Mouse (Mus musculus) kidney, embryonic 15.5 days (tissue): Measurements from ENCODE around the gene Ptpn6. TPM values are rescaled to one million over a fixed set of nuclear protein-coding genes. Genes with fewer than 3 reads are reported as not detected.

ENCODE experiments used
- ATAC-seq: fragments of 200-750 bp; cut with Nextera tagmentation; replicated peaks from 2 replicates; pipeline ENCODE4 v1.8.0; 2017; ENCODE audit warnings: moderate TSS enrichment; ENCODE audit not compliant: low FRiP score
- H3K27ac ChIP-seq: fragments of 300-500 bp; sonication (generic); 2 replicates; pipeline ENCODE4 v1.5.1; 2015; ENCODE audit warnings: mild to moderate bottlenecking, inconsistent platforms
- H3K27me3 ChIP-seq: fragments of 300-500 bp; sonication (generic); 2 replicates; pipeline ENCODE4 v1.6.1; 2015; ENCODE audit warnings: inconsistent platforms
- H3K36me3 ChIP-seq: fragments of 300-500 bp; sonication (generic); 2 replicates; pipeline ENCODE4 v1.6.1; 2015; ENCODE audit warnings: inconsistent platforms
- H3K4me1 ChIP-seq: fragments of 300-500 bp; sonication (generic); 2 replicates; pipeline ENCODE4 v1.6.1; 2015; ENCODE audit warnings: inconsistent platforms
- H3K4me2 ChIP-seq: fragments of 300-500 bp; sonication (generic); 2 replicates; pipeline ENCODE4 v1.6.1; 2015; ENCODE audit warnings: moderate library complexity, mild to moderate bottlenecking, inconsistent platforms
- H3K4me3 ChIP-seq: fragments of 300-500 bp; sonication (generic); replicated peaks from 2 replicates; pipeline ENCODE4 v1.5.1; 2015; ENCODE audit warnings: mild to moderate bottlenecking, inconsistent platforms
- H3K9ac ChIP-seq: fragments of 300-500 bp; sonication (generic); 2 replicates; pipeline ENCODE4 v1.6.1; 2015; ENCODE audit warnings: mild to moderate bottlenecking, inconsistent platforms
- H3K9me3 ChIP-seq: fragments of 300-500 bp; sonication (generic); replicated peaks from 2 replicates; pipeline ENCODE4 v1.6.1; 2016; ENCODE audit warnings: inconsistent platforms
- WGBS: fragments of 180-500 bp; shearing (Covaris S2); methylation state at CpG from one replicate; pipeline ENCODE4 v1.1.7; 2015; ENCODE audit warnings: mixed read lengths; 5-methylcytosine and 5-hydroxymethylcytosine counted together
- polyA plus RNA-seq: library from polyadenylated mRNA; unstranded; fragments of >200 nt; fragmentation: Nextera tagmentation; extraction: Ambion mirVana; gene quantifications from 2 replicates; pipeline ENCODE4 v1.2.1, GENCODE M21; 2015

Ptpn6 gene
- polyA plus RNA-seq, 1 experiment from 2014 or later, result 13.3 TPM

DNA sequence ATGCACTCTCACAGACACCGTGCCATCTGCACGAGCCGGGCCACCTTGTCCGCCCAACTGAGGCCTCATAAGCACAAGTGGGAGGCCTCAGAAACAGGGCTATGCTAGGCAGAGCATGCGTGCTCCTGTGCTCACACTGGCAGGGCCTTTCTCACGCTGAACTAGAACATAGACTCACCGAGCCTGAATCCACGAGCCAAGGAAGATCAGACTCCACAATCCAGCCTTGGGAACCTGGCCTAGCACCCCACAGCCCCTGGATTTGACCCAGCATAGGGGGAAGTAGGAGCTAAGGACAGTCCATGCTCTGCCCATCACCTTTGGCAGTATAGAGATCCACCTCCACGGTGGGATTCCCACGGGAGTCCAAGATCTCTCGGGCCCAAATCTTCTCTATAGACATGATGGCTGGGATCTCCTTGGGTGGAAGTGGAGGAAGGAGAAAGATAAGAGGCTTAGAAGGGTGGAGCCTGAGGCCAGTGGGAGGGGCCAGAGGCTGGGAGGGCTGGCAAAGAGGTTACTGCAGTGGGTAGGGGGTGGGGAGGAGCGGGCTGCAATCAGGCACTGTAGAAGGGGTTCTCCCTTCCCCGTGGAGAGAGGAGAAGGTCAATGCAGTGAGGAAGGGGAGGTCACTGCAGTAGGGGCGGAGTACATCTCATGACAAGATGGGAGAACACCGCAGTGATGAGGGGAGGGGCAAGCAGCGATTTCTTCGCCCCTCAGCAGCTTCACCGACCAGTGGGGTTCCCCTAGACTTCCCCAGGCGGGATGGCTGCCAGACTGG is 29.6 kb upstream of the Ptpn6 start:
- WGBS, result 21% methylated on average over 19 of the region's 19 CpGs
- Histone ChIP-seq H3K36me3 (no peaks in the 10 kb centered on the region), H3K27ac (peak overlapping the region; percentile 57), H3K9ac (peak overlapping the region; percentile 57; the same call in 1 of the 2 replicates), H3K4me1 (peaks cover 42% of the 10 kb centered on the region), H3K27me3 (0 out of 2 replicates have a peak, but pooled peaks cover 9% of the 10 kb centered on the region), H3K4me3 (peak overlapping the region; percentile 60), H3K9me3 (no peaks in the 10 kb centered on the region), H3K4me2 (peak overlapping the region; percentile 97)
- ATAC-seq, result peak; percentile 57

DNA sequence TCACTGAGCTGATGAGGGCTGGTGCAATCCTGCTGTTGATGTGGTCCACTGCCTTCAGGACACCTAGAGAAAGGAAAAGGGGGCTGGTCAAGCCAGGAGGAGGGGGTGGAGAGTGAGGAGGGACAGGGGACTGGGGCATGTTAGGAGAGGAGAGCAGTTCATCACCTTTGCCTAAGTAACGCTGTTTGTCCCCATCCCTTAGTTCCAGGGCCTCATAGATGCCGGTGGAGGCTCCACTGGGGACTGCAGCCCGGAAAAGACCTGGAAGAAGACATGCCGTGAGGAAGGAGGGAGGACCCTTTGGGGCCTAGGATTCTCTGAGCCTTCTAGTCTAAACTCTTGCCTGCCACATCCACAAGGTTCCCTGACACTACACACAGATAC is 29.0 kb upstream of the Ptpn6 start:
- Histone ChIP-seq H3K27me3 (0 out of 2 replicates have a peak, but pooled peaks cover 9% of the 10 kb centered on the region), H3K27ac (peak overlapping the region; percentile 57), H3K4me3 (peak overlapping the region; percentile 60), H3K36me3 (no peaks in the 10 kb centered on the region), H3K4me2 (peak overlapping the region; percentile 97), H3K4me1 (peaks cover 42% of the 10 kb centered on the region), H3K9ac (0 out of 2 replicates have a peak overlapping the region, but pooled peaks have one; percentile 12), H3K9me3 (no peaks in the 10 kb centered on the region)
- 41% methylated on average over 4 of the region's 4 CpGs for WGBS
- ATAC-seq, result peak; percentile 30; the same call in 1 of the 2 replicates

DNA sequence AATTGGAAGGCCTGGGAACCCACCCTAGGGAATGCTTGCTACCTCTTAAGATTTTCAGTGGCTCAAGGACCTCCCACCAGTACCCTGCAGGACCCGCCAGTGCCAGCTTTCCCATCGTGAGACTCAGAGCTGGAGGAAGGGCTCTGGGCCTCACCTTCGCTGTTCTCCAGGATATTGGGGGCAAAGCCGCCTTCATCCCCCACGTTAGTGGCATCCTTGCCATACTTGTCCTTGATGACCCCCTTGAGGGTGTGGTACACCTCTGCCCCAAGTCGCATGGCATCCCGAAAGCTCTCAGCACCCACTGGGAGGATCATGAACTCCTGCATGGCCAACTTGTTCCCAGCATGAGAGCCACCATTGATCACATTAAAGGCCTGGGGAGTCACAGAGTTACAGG is 27.4 kb upstream of the Ptpn6 start:
- no peak overlapping the region for H3K9ac ChIP-seq
- H3K9me3 ChIP-seq, result no peaks in the 10 kb centered on the region
- WGBS, result 85% methylated on average over 7 of the region's 7 CpGs

DNA sequence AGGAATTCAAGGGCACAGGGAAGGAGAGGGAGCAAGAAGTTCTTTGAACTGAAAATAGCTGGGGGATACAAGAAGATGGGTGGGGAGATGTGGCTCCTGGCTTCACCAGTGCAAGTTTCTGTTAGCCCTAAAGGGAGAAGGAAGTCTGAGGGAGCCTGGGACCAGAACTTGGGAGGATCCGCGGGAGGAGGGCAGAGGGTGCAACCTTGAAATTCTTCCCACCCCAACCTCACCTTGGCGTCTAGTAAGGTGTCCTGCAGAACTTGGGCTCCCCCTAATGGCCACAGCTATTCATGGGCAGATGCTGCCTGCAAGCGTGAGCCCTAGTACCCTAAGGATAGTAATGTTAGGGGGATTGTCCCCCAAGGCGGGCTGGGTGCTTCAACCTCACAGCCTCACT is 20.7 kb upstream of the Ptpn6 start:
- Histone ChIP-seq H3K4me2 (peak overlapping the region; percentile 75), H3K36me3 (no peaks in the 10 kb centered on the region), H3K9me3 (no peaks in the 10 kb centered on the region), H3K9ac (peak overlapping the region; percentile 42), H3K4me1 (peaks cover 43% of the 10 kb centered on the region), H3K4me3 (peak overlapping the region; percentile 85), H3K27me3 (no peaks in the 10 kb centered on the region; the same call in 1 of the 2 replicates), H3K27ac (peak overlapping the region; percentile 97)
- 2% methylated on average over 5 of the region's 5 CpGs for WGBS
- ATAC-seq, result 0 out of 2 replicates have a peak, but pooled peaks have one; percentile 2

More for the DNA sequence above, 27.4 kb upstream of the Ptpn6 start:
- 0 out of 2 replicates have a peak, but pooled peaks cover 9% of the 10 kb centered on the region for H3K27me3 ChIP-seq
- no peak overlapping the region for H3K27ac ChIP-seq
- no peaks in the 10 kb centered on the region for H3K36me3 ChIP-seq
- H3K4me2 ChIP-seq, result no peak overlapping the region
- peaks cover 42% of the 10 kb centered on the region for H3K4me1 ChIP-seq
- H3K4me3 ChIP-seq, result no peak overlapping the region
- no peak for ATAC-seq

DNA sequence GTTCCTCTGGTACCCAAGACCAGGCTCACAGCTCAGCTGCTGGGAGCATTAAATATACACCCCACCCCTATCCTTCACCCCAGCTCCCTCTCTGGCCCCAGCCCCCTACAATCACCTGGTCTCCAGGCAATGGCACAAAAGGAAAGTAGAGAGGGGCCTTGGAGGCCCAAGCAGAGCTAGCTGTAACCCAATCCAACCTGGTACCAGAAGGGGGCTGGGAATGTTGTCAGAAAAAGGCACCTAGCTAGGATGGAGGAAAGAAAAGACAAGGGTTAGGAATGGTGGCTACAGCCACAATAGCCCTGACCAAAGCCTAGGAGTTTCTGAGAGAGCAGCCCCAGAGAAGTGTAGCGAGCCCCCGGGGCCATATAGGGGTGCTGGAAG is 20.3 kb upstream of the Ptpn6 start:
- H3K27ac ChIP-seq, result peak overlapping the region; percentile 97
- peak overlapping the region; percentile 85 for H3K4me3 ChIP-seq
- peak overlapping the region; percentile 75 for H3K4me2 ChIP-seq
- H3K27me3 ChIP-seq, result no peaks in the 10 kb centered on the region; the same call in 1 of the 2 replicates
- 32% methylated on average over 2 of the region's 2 CpGs for whole genome bisulfite sequencing
- H3K9me3 ChIP-seq, result no peaks in the 10 kb centered on the region
- ATAC-seq, result no peak
- H3K36me3 ChIP-seq, result no peaks in the 10 kb centered on the region
- H3K9ac ChIP-seq, result peak overlapping the region; percentile 42
- H3K4me1 ChIP-seq, result peaks cover 47% of the 10 kb centered on the region

DNA sequence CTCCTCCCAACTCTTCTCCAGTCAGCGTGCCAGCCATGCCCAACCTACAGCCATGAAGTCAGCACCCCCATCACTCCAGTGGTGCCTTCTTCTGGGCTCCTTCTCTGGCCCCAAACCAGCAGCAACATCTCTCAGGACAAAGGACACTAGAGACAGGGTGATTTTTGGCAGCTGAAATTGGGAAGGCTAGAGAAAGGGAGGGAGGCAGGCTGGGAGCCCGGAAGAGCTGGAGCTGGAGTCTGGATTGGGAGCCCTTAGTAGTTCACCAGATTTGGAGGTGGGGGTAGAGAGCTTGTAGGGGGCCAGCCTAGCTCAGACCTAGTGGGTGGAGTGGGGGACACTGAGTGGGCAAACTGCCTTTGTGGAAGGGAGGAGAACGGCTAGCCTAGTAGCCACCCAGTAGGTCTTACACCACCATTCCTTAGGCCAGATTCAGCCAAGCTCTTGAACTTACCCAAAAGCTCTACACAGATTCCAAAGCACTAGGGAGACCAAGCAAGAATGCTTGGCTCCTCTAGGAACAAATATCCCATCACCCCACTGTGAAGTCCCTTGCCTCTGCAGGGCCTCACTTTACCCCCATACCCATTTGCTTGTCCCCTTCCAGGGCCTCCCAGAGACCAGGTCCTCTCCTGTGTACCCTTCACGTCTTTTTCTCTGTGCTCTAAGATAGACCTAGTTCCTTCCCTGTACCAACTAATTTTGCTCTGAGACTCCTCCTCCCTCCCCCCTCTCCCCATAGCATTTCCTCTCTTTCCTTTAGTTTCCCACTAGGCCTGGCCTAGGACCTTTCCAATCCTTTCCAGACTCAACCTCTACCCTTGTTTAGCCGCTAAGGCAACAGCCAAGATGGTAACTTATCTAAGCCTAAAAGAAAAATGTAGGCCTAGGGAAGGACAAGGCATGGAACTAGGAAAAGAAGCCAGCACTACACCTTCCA is 19.7 kb upstream of the Ptpn6 start:
- peak; percentile 4; the same call in 1 of the 2 replicates for ATAC-seq
- Histone ChIP-seq H3K4me2 (peak overlapping the region; percentile 75), H3K9ac (peak overlapping the region; percentile 96), H3K27me3 (no peaks in the 10 kb centered on the region; the same call in 1 of the 2 replicates), H3K27ac (peak overlapping the region; percentile 97), H3K36me3 (no peaks in the 10 kb centered on the region), H3K4me1 (peaks cover 51% of the 10 kb centered on the region), H3K4me3 (peak overlapping the region; percentile 85), H3K9me3 (no peaks in the 10 kb centered on the region)
- 40% methylated on average over 5 of the region's 5 CpGs for WGBS

DNA sequence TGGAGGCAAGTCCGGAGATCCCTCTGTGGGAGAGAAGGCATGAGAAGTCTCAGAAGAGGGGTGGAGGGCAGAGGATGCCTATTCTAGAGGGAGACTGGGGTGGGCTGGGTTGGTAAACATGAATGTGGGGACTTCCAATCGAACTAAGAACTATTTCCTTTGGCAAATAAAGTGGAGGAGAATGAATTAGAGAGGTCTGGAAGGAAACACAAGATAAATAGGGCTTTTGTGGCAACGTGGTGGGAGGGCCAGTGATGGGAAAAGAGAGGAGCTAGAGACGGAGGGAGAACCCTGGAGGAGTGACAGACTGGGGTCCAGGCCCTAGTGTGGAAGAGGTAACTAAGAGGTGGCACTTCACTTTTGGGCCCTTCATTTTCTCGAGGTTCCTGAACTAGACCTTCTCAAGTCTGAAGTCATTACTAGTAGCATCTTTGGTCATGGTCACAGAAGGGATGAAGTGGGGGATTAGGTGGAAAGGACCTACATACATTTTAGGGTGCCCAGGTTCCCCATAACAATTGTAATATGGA is 18.9 kb upstream of the Ptpn6 start:
- Histone ChIP-seq H3K9me3 (no peaks in the 10 kb centered on the region), H3K9ac (peak overlapping the region; percentile 96), H3K4me2 (peak overlapping the region; percentile 75), H3K27me3 (no peaks in the 10 kb centered on the region; the same call in 1 of the 2 replicates), H3K4me1 (peaks cover 53% of the 10 kb centered on the region), H3K4me3 (peak overlapping the region; percentile 85), H3K27ac (peak overlapping the region; percentile 97), H3K36me3 (peaks cover 4% of the 10 kb centered on the region; the same call in 1 of the 2 replicates)
- WGBS, result 14% methylated on average over 5 of the region's 5 CpGs
- no peak for ATAC-seq

DNA sequence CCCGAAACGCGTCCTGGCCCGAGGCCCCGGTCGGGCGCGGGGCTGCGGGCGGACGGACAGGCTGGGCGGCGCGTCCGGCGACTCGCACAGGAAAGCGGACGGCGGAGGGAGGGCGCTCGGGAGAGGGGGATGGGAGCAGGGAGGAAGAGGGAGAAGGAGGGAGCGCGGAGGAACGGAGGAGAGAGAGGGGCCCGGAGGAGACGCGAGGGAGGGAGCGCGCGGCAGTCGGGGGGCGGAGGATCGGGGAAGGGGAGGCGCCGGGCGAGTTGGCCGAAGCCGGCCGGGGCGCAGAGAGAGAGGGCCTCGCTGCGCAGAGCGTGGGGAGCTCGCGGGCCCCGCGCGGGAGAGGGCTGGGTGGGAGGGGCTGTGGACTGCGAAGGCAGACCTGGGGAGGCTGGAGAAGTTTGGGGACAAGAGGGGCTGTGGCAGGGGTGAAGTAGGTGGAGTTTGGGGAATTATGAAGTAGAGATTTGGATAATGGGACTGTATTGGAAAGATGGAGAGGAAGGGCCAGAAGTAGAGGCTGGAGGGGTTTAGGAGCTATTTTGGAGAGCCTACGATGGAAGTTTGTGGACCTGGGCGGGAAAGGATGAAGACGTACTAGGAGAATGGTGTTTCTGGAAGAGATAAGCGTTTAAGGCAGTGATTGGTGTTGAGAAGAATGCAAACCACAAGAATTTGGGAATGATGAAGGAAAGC is 18.3 kb upstream of the Ptpn6 start:
- Histone ChIP-seq H3K36me3 (peaks cover 10% of the 10 kb centered on the region; the same call in 1 of the 2 replicates), H3K27me3 (no peaks in the 10 kb centered on the region; the same call in 1 of the 2 replicates), H3K27ac (peak overlapping the region; percentile 97), H3K4me2 (peak overlapping the region; percentile 75), H3K4me1 (peaks cover 56% of the 10 kb centered on the region), H3K4me3 (peak overlapping the region; percentile 85), H3K9ac (peak overlapping the region; percentile 96), H3K9me3 (no peaks in the 10 kb centered on the region)
- ATAC-seq, result peak; percentile 80
- WGBS, result under 1% methylated on average over 50 of the region's 54 CpGs

DNA sequence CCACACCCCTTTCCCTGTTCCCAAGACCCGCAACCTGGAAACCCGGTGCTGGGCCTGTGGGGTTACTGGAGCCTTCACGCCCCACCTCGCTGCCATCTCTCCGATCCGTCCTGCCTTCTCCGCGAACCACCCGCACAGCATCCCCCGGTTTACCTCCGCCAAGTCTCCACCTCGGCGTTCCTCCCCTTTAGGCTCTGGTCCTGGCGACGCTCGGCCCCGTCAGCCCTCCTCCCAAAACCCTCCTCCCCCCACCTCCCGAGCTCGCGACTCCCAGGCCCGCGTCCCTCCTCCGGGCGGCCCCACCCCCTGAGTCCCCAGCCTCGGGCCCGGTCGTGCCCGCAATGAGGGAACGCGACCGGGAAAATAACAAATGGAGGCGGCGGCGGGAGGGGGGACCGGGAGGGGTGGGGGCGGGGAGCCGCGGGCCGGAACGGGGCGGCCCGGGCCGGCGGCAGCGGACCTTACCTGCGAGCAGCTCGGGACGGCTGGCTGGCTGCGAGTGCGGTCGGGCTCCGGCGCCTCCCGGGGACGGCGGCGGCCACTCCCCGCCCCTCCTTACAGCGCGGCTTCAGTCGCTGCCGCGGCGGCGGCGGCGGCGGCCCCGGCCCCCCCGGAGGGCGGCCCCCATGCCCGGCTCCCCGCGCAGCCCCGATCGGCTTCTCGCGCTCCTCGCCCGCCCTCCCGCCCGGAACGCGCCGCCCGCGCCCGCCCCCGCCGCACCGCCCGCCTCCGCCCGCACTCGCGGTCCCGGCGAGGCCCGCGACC is 17.5 kb upstream of the Ptpn6 start, which contains the start of the genes Gm45234 and Atn1:
Gene Gm45234 (minus strand): TSS at position 191 of the 765 bp plus-strand sequence.
Gene Atn1 (minus strand): TSS at position 694 of the 765 bp plus-strand sequence.
- Histone ChIP-seq H3K9me3 (no peaks in the 10 kb centered on the region), H3K4me1 (peaks cover 56% of the 10 kb centered on the region), H3K4me2 (peak within 1 kb of the TSS; percentile 75), H3K4me3 (peak within 1 kb of the TSS; percentile 85), H3K9ac (peak within 1 kb of the TSS; percentile 96), H3K36me3 (peaks cover 15% of the 10 kb centered on the region; the same call in 1 of the 2 replicates), H3K27ac (peak within 1 kb of the TSS; percentile 97), H3K27me3 (no peaks in the 10 kb centered on the region; the same call in 1 of the 2 replicates)
- ATAC-seq, result peak; percentile 73
- WGBS, result under 1% methylated on average over 64 of the region's 100 CpGs

DNA sequence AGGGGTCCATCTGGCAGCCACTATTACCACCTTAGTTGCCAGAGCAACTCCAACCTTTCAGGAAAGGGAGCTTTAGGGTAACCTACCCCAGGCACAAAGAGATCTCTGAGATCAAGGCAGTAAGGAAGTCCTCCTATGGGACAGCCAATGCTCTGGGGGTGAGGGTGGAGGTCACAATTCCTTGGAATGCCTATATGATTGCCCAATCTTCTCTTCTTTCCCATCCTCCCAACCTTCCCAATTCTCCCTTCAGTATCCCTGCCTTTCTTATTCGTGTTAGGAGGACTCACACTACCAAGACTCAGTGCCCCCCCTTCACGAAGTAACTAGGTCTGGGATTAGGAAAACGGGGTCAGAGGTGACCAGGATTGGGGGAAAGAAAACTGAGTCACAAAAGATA is 16.8 kb upstream of the Ptpn6 start:
- Histone ChIP-seq H3K27ac (peak overlapping the region; percentile 97), H3K4me2 (peak overlapping the region; percentile 75), H3K4me3 (peak overlapping the region; percentile 85), H3K9me3 (no peaks in the 10 kb centered on the region), H3K9ac (peak overlapping the region; percentile 96), H3K4me1 (peaks cover 59% of the 10 kb centered on the region), H3K36me3 (peaks cover 16% of the 10 kb centered on the region; the same call in 1 of the 2 replicates), H3K27me3 (no peaks in the 10 kb centered on the region; the same call in 1 of the 2 replicates)
- WGBS, result 3% methylated on average over 3 of the region's 3 CpGs
- ATAC-seq, result no peak
